8 mouse cellular contexts compared by ENCODE assay signal in the genomic region with DNA sequence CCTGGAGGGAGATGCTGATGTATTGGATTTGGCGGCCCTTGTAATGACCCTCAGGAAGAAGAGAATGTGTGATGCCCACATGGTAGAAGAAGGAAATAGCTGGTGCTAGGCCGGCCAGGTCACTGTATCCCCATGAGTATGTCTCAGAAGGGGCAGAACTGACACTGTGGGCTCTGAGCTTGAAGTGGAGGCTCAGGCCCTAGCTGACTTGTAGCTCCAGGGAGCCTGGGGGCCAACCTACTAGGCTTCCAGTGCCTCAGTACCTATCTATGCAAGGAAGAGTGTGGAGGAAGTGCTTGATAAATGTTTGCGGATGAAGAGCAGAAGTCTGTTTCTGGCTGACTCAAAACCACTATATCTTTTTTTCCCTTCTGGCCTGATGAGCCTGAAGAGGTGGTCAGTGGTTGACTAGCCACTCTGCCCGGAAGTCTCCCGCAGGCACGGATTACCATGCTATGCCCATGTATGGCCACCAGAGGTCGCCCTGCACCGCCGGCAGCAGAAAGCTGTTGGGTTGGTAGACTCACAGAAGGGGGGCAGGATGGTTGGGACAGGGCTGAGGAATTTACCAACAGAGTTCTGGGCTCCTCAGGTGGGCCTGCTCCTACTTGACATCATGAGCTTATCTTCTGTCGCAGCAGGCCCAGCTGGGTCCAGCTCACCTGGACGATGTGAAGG. TPM values are rescaled to one million over a fixed set of nuclear protein-coding genes. Genes with fewer than 3 reads are reported as not detected.
A peak's percentile ranks its signal among the peaks of the same experiment; 100 is the strongest.
DNase-seq lines count a peak whose midpoint lies in the region; ATAC-seq and TF ChIP-seq lines count a peak whose summit lies in the region.
"Had no signal": no experiment of that assay in that cellular context is flagged by ENCODE, and none has a peak within 500 bp of the region (broad histone marks: within the 10 kb centered on the region; RNA-seq: fewer than 3 reads in every experiment).

No protein-coding gene starts in this region.

- H3K9ac ChIP-seq in intestine, embryonic 14.5 days (ENCODE audit: low read length), result no peak overlapping the region
- H3K9ac ChIP-seq in limb, embryonic 11.5 days (ENCODE audit: low read length), result no peak overlapping the region
- no peak overlapping the region for H3K9ac ChIP-seq in midbrain, embryonic 16.5 days (ENCODE audit: low read depth, low read length)
- H3K9ac ChIP-seq: limb, embryonic 15.5 days had no signal

- no peaks in the 10 kb centered on the region for H3K9me3 ChIP-seq in intestine, embryonic 14.5 days (ENCODE audit: control insufficient read depth, low read length)
- no peaks in the 10 kb centered on the region for H3K9me3 ChIP-seq in limb, embryonic 11.5 days (ENCODE audit: control insufficient read depth, low read length)
- no peaks in the 10 kb centered on the region for H3K9me3 ChIP-seq in midbrain, embryonic 16.5 days (replicated peaks; ENCODE audit: control insufficient read depth, low read length, poor library complexity, severe bottlenecking)
- H3K9me3 ChIP-seq: limb, embryonic 15.5 days had no signal

- no peaks in the 10 kb centered on the region for H3K4me1 ChIP-seq in intestine, embryonic 14.5 days (replicated peaks; ENCODE audit: control insufficient read depth, insufficient read depth, low read length)
- no peaks in the 10 kb centered on the region for H3K4me1 ChIP-seq in limb, embryonic 11.5 days (ENCODE audit: control insufficient read depth, insufficient read depth, low read length)
- H3K4me1 ChIP-seq in midbrain, embryonic 16.5 days (ENCODE audit: control insufficient read depth, insufficient read depth, low read length), result no peaks in the 10 kb centered on the region; the same call in 1 of the 2 replicates
- H3K4me1 ChIP-seq in spleen, adult 2 months (ENCODE audit: control insufficient read depth, insufficient read depth, insufficient read length), result peaks cover 13% of the 10 kb centered on the region; the same call in 1 of the 2 replicates

- peak; percentile 98 for TF ChIP-seq CTCF in spleen, adult 2 months (IDR thresholded peaks at IDR 0.05; ENCODE audit: extremely low read depth, insufficient read depth, insufficient read length, insufficient replicate concordance)

- H3K36me3 ChIP-seq in intestine, embryonic 14.5 days (ENCODE audit: control insufficient read depth, insufficient read depth, low read length), result no peaks in the 10 kb centered on the region
- no peaks in the 10 kb centered on the region for H3K36me3 ChIP-seq in limb, embryonic 11.5 days (ENCODE audit: control insufficient read depth, insufficient read depth, low read length)
- H3K36me3 ChIP-seq in midbrain, embryonic 16.5 days (ENCODE audit: control insufficient read depth, insufficient read depth, low read length), result no peaks in the 10 kb centered on the region
- H3K36me3 ChIP-seq in spleen, adult 2 months (ENCODE audit: control insufficient read depth, insufficient read depth, low read length), result no peaks in the 10 kb centered on the region
- H3K36me3 ChIP-seq: limb, embryonic 15.5 days had no signal

- H3K4me2 ChIP-seq in intestine, embryonic 14.5 days (ENCODE audit: low read length), result no peak overlapping the region
- H3K4me2 ChIP-seq in limb, embryonic 11.5 days (ENCODE audit: low read depth, severe bottlenecking), result no peak overlapping the region
- H3K4me2 ChIP-seq in midbrain, embryonic 16.5 days (ENCODE audit: low read length), result no peak overlapping the region
- H3K4me2 ChIP-seq: limb, embryonic 15.5 days had no signal

- DNase-seq in R1 (ENCODE audit: low read depth, low spot score), result peak; percentile 69
- DNase-seq in cerebellum, adult 8-10 months, result peak; percentile 83
- peak; percentile 88 for DNase-seq in intestine, embryonic 14.5 days (ENCODE audit: low spot score)
- DNase-seq in limb, embryonic 11.5 days (ENCODE audit: low spot score), result peak; percentile 85
- peak in 1 of 2 experiments; percentile 71 for DNase-seq in spleen, adult 2 months (ENCODE audit: low read depth in 1 of 2, low spot score in 2 of 2)

- peak; percentile 60 for ATAC-seq in frontal cortex, adult (ENCODE audit: low TSS enrichment)
- ATAC-seq in intestine, embryonic 14.5 days (replicated peaks; ENCODE audit: low FRiP score, low TSS enrichment, low read depth), result no peak
- ATAC-seq in limb, embryonic 11.5 days (ENCODE audit: insufficient number of reproducible peaks, low FRiP score, low TSS enrichment, low read depth), result 0 out of 2 replicates have a peak, but pooled peaks have one; percentile 27
- ATAC-seq in midbrain, embryonic 16.5 days, result peak; percentile 55; the same call in 1 of the 2 replicates

- H3K4me3 ChIP-seq in intestine, embryonic 14.5 days (ENCODE audit: low read depth, low read length), result no peak overlapping the region
- no peak overlapping the region for H3K4me3 ChIP-seq in limb, embryonic 11.5 days (ENCODE audit: low read depth, low read length)
- no peak overlapping the region for H3K4me3 ChIP-seq in midbrain, embryonic 16.5 days (ENCODE audit: low read depth, low read length)
- no peak overlapping the region for H3K4me3 ChIP-seq in spleen, adult 2 months (ENCODE audit: extremely low read depth, insufficient read depth, insufficient read length)
- H3K4me3 ChIP-seq: limb, embryonic 15.5 days had no signal

- H3K27me3 ChIP-seq in intestine, embryonic 14.5 days (replicated peaks; ENCODE audit: control insufficient read depth, insufficient read depth, low read length), result no peaks in the 10 kb centered on the region
- no peaks in the 10 kb centered on the region for H3K27me3 ChIP-seq in limb, embryonic 11.5 days (ENCODE audit: control insufficient read depth, insufficient read depth, low read length)
- H3K27me3 ChIP-seq in midbrain, embryonic 16.5 days (ENCODE audit: control insufficient read depth, insufficient read depth, low read depth, low read length), result no peaks in the 10 kb centered on the region
- H3K27me3 ChIP-seq in spleen, adult 2 months (ENCODE audit: control insufficient read depth, insufficient read depth, low read length), result no peaks in the 10 kb centered on the region
- H3K27me3 ChIP-seq: limb, embryonic 15.5 days had no signal

- H3K27ac ChIP-seq in intestine, embryonic 14.5 days (ENCODE audit: low read depth), result no peak overlapping the region
- H3K27ac ChIP-seq in limb, embryonic 11.5 days (replicated peaks; ENCODE audit: low read depth, low read length), result no peak overlapping the region
- H3K27ac ChIP-seq in midbrain, embryonic 16.5 days (ENCODE audit: low read length), result no peak overlapping the region
- 0 out of 2 replicates have a peak overlapping the region, but pooled peaks have one; percentile 79 for H3K27ac ChIP-seq in spleen, adult 2 months (ENCODE audit: insufficient read depth, low read length)
- H3K27ac ChIP-seq: limb, embryonic 15.5 days had no signal

- 24% methylated on average over 11 of the region's 11 CpGs for WGBS in intestine, embryonic 14.5 days
- 23% methylated on average over 11 of the region's 11 CpGs for WGBS in limb, embryonic 11.5 days
- WGBS in midbrain, embryonic 16.5 days, result 20% methylated on average over 11 of the region's 11 CpGs
- WGBS in spleen, adult 2 months, result 27% methylated on average over 11 of the region's 11 CpGs

- TF ChIP-seq POLR2A in spleen, adult 2 months (IDR thresholded peaks at IDR 0.05; ENCODE audit: low read depth, low read length), result no peak

RNA-seq across cellular contexts. Expression of gene Sun2, which starts 10.5 kb away (rescaled TPM):
- polyA plus RNA-seq in intestine, embryonic 14.5 days (2014; fragmentation: Nextera tagmentation; extraction: Ambion mirVana), result 4.6 and 5.4 TPM in 2 replicates
- 5.3 and 5.4 TPM in 2 replicates for polyA plus RNA-seq in limb, embryonic 11.5 days (2014; fragmentation: Nextera tagmentation; extraction: Ambion mirVana)
- 5.7 and 6.0 TPM in 2 replicates for polyA plus RNA-seq in midbrain, embryonic 16.5 days (2015; fragmentation: Nextera tagmentation; extraction: Ambion mirVana)
- polyA plus RNA-seq in spleen, adult 2 months (2012; rRNA removed), result 101 and 116 TPM in 2 replicates

RNA-seq across cellular contexts. Expression of gene Dnal4, which starts 24.8 kb away (rescaled TPM):
- 47.5 and 52.0 TPM in 2 replicates for polyA plus RNA-seq in intestine, embryonic 14.5 days (2014; fragmentation: Nextera tagmentation; extraction: Ambion mirVana)
- 62.1 and 62.5 TPM in 2 replicates for polyA plus RNA-seq in limb, embryonic 11.5 days (2014; fragmentation: Nextera tagmentation; extraction: Ambion mirVana)
- polyA plus RNA-seq in midbrain, embryonic 16.5 days (2015; fragmentation: Nextera tagmentation; extraction: Ambion mirVana), result 69.0 and 76.5 TPM in 2 replicates
- polyA plus RNA-seq in spleen, adult 2 months (2012; rRNA removed), result 18.1 and 21.3 TPM in 2 replicates

RNA-seq across cellular contexts. Expression of gene Nptxr, which starts 51.7 kb away (rescaled TPM):
- 1.4 and 2.2 TPM in 2 replicates for polyA plus RNA-seq in intestine, embryonic 14.5 days (2014; fragmentation: Nextera tagmentation; extraction: Ambion mirVana)
- polyA plus RNA-seq in limb, embryonic 11.5 days (2014; fragmentation: Nextera tagmentation; extraction: Ambion mirVana), result 0.37 and 0.48 TPM in 2 replicates
- 55.0 and 62.1 TPM in 2 replicates for polyA plus RNA-seq in midbrain, embryonic 16.5 days (2015; fragmentation: Nextera tagmentation; extraction: Ambion mirVana)
- polyA plus RNA-seq in spleen, adult 2 months (2012; rRNA removed), result 1.3 and 1.7 TPM in 2 replicates

Comparison
In these comparisons a context has a peak if more than half of its experiments do, and no peak if none do; other contexts are left out.
1. RNA of gene Sun2, which starts 10.5 kb away (polyA plus RNA-seq): 101 to 116 TPM in spleen, adult 2 months; 5.7 to 6.0 TPM in midbrain, embryonic 16.5 days, 4.6 to 5.4 TPM in intestine, embryonic 14.5 days and 5.3 to 5.4 TPM in limb, embryonic 11.5 days; every median in the first group is over 10 times any median in the second.
2. RNA of gene Nptxr, which starts 51.7 kb away (polyA plus RNA-seq): 55.0 to 62.1 TPM in midbrain, embryonic 16.5 days; 1.4 to 2.2 TPM in intestine, embryonic 14.5 days, 1.3 to 1.7 TPM in spleen, adult 2 months and 0.37 to 0.48 TPM in limb, embryonic 11.5 days; every median in the first group is over 10 times any median in the second.